Mouse (Mus musculus) kidney, embryonic 16.5 days (tissue): ENCODE measurements around the gene Cep63. TPM values are rescaled to one million over a fixed set of nuclear protein-coding genes. Genes with fewer than 3 reads are reported as not detected.

Source experiments
- polyA plus RNA-seq: library from polyadenylated mRNA; unstranded; fragments of >200 nt; fragmentation: Nextera tagmentation; extraction: Ambion mirVana; gene quantifications from 2 replicates; pipeline ENCODE4 v1.2.1, GENCODE M21; 2015

The Cep63 gene
- polyA plus RNA-seq, 1 experiment from 2014 or later = 56.5 TPM

Other genes starting within 250 kb of the Cep63 start
- gene Ky, start 120.8 kb downstream of the Cep63 start, polyA plus RNA-seq = 0.12 and 0.17 TPM in 2 replicates
- 171 and 179 TPM in 2 replicates for gene Anapc13, start 238 bp downstream of the Cep63 start, polyA plus RNA-seq
- 40.9 and 41.5 TPM in 2 replicates for gene Amotl2, start 90.1 kb upstream of the Cep63 start, polyA plus RNA-seq
- 17.0 and 18.5 TPM in 2 replicates for gene Ryk, start 208.4 kb upstream of the Cep63 start, polyA plus RNA-seq